Mouse (Mus musculus) liver, embryonic 13.5 days (tissue): Measurements from ENCODE around the gene Gpcpd1. TPM values are rescaled to one million over a fixed set of nuclear protein-coding genes. Genes with fewer than 3 reads are reported as not detected.
"Not testable (repeated sequence)": the region's sequence is repeated elsewhere in the genome, so short reads cannot be mapped to it uniquely, and the experiment has no call there.

Experiments
- ATAC-seq: fragments of 200-750 bp; cut with Nextera tagmentation; 2 replicates; pipeline ENCODE4 v1.8.0; 2017; ENCODE audit warnings: low read depth, mild to moderate bottlenecking, moderate number of reproducible peaks, moderate library complexity
- DNase-seq: peaks from one replicate; pipeline ENCODE4 v3.0.0; 2022
- H3K27ac ChIP-seq: fragments of 300-500 bp; sonication (generic); 2 replicates; pipeline ENCODE4 v1.5.1; 2015; ENCODE audit warnings: moderate library complexity, mild to moderate bottlenecking, inconsistent platforms
- H3K27me3 ChIP-seq: fragments of 300-500 bp; sonication (generic); 2 replicates; pipeline ENCODE4 v1.6.1; 2015; ENCODE audit warnings: mild to moderate bottlenecking, inconsistent platforms
- H3K36me3 ChIP-seq: fragments of 300-500 bp; sonication (generic); 2 replicates; pipeline ENCODE4 v1.6.1; 2015; ENCODE audit warnings: mild to moderate bottlenecking, inconsistent platforms
- H3K4me1 ChIP-seq: fragments of 300-500 bp; sonication (generic); replicated peaks from 2 replicates; pipeline ENCODE4 v1.6.1; 2015; ENCODE audit warnings: inconsistent platforms
- H3K4me2 ChIP-seq: fragments of 300-500 bp; sonication (generic); 2 replicates; pipeline ENCODE4 v1.6.1; 2015; ENCODE audit warnings: inconsistent platforms, mild to moderate bottlenecking, moderate library complexity
- H3K4me3 ChIP-seq: fragments of 300-500 bp; sonication (generic); replicated peaks from 2 replicates; pipeline ENCODE4 v1.5.1; 2015; ENCODE audit warnings: mild to moderate bottlenecking, inconsistent platforms
- H3K9ac ChIP-seq: fragments of 300-500 bp; sonication (generic); 2 replicates; pipeline ENCODE4 v1.6.1; 2015; ENCODE audit warnings: mild to moderate bottlenecking, inconsistent platforms
- H3K9me3 ChIP-seq: fragments of 300-500 bp; sonication (generic); replicated peaks from 2 replicates; pipeline ENCODE4 v1.6.1; 2016; ENCODE audit warnings: inconsistent platforms
- WGBS: fragments of 180-500 bp; shearing (Covaris S2); methylation state at CpG from one replicate; pipeline ENCODE4 v1.1.7; 2015; ENCODE audit not compliant: insufficient replicate concordance; 5-methylcytosine and 5-hydroxymethylcytosine counted together
- polyA plus RNA-seq: library from polyadenylated mRNA; unstranded; fragments of >200 nt; fragmentation: Nextera tagmentation; extraction: Ambion mirVana; gene quantifications from 2 replicates; pipeline ENCODE4 v1.2.1, GENCODE M21; 2015

Gene Gpcpd1
- polyA plus RNA-seq, 1 experiment from 2014 or later, result 64.5 TPM

GRCm38 (mm10) chr2:132603706-132604105, 16.2 kb upstream of the Gpcpd1 start:
- H3K4me3 ChIP-seq, result no peak overlapping the region
- 59% methylated on average over 2 of the region's 2 CpGs for WGBS
- DNase-seq, result no peak

GRCm38 (mm10) chr2:132601777-132602176, 14.2 kb upstream of the Gpcpd1 start:
- H3K9ac ChIP-seq, result no peak overlapping the region
- no peak overlapping the region for H3K27ac ChIP-seq
- H3K4me2 ChIP-seq, result no peak overlapping the region
- ATAC-seq, result no peak
- H3K4me1 ChIP-seq, result peaks cover 5% of the 10 kb centered on the region
- H3K36me3 ChIP-seq, result no peaks in the 10 kb centered on the region
- H3K9me3 ChIP-seq, result no peaks in the 10 kb centered on the region
- DNase-seq, result no peak
- no peak overlapping the region for H3K4me3 ChIP-seq
- no peaks in the 10 kb centered on the region for H3K27me3 ChIP-seq

More at GRCm38 (mm10) chr2:132603706-132604105, 16.2 kb upstream of the Gpcpd1 start:
- no peaks in the 10 kb centered on the region for H3K9me3 ChIP-seq
- H3K27ac ChIP-seq, result no peak overlapping the region
- no peak for ATAC-seq
- no peaks in the 10 kb centered on the region for H3K36me3 ChIP-seq
- no peak overlapping the region for H3K4me2 ChIP-seq
- H3K9ac ChIP-seq, result no peak overlapping the region
- H3K27me3 ChIP-seq, result no peaks in the 10 kb centered on the region
- peaks cover 8% of the 10 kb centered on the region; the same call in 1 of the 2 replicates for H3K4me1 ChIP-seq

GRCm38 (mm10) chr2:132600081-132600480, 12.6 kb upstream of the Gpcpd1 start:
- Histone ChIP-seq H3K27me3 (no peaks in the 10 kb centered on the region), H3K27ac (no peak overlapping the region), H3K4me1 (peaks cover 5% of the 10 kb centered on the region), H3K4me3 (no peak overlapping the region), H3K9me3 (no peaks in the 10 kb centered on the region), H3K9ac (no peak overlapping the region), H3K36me3 (no peaks in the 10 kb centered on the region), H3K4me2 (no peak overlapping the region)
- ATAC-seq (no peak), DNase-seq (no peak)
- WGBS, result 59% methylated on average over 4 of the region's 4 CpGs

GRCm38 (mm10) chr2:132599127-132599526, 11.6 kb upstream of the Gpcpd1 start:
- Histone ChIP-seq H3K4me2 (no peak overlapping the region), H3K27me3 (no peaks in the 10 kb centered on the region), H3K9ac (no peak overlapping the region), H3K4me1 (peaks cover 5% of the 10 kb centered on the region), H3K27ac (no peak overlapping the region), H3K36me3 (no peaks in the 10 kb centered on the region), H3K4me3 (no peak overlapping the region), H3K9me3 (no peaks in the 10 kb centered on the region)
- no peak for DNase-seq
- ATAC-seq, result no peak
- 75% methylated on average over 6 of the region's 6 CpGs for WGBS

GRCm38 (mm10) chr2:132597866-132598480, 10.4 kb upstream of the Gpcpd1 start:
- WGBS, result 42% methylated on average over 3 of the region's 3 CpGs
- Histone ChIP-seq H3K36me3 (no peaks in the 10 kb centered on the region), H3K27me3 (no peaks in the 10 kb centered on the region), H3K27ac (no peak overlapping the region), H3K9ac (no peak overlapping the region), H3K9me3 (no peaks in the 10 kb centered on the region), H3K4me1 (peaks cover 5% of the 10 kb centered on the region), H3K4me2 (no peak overlapping the region), H3K4me3 (no peak overlapping the region)
- ATAC-seq, result no peak
- no peak for DNase-seq

- no peaks in the 10 kb centered on the region for H3K9me3 ChIP-seq
- no peaks in the 10 kb centered on the region for H3K27me3 ChIP-seq
- peaks cover 8% of the 10 kb centered on the region for H3K4me1 ChIP-seq
- DNase-seq, result no peak
- H3K4me2 ChIP-seq, result no peak overlapping the region
- ATAC-seq, result no peak
- no peaks in the 10 kb centered on the region for H3K36me3 ChIP-seq
- 15% methylated on average over 8 of the region's 8 CpGs for WGBS
- no peak overlapping the region for H3K27ac ChIP-seq
- H3K4me3 ChIP-seq, result no peak overlapping the region
- H3K9ac ChIP-seq, result no peak overlapping the region
Measured at GRCm38 (mm10) chr2:132597226-132597625, 9.7 kb upstream of the Gpcpd1 start.

GRCm38 (mm10) chr2:132595601-132596235, 8.2 kb upstream of the Gpcpd1 start:
- ATAC-seq (no peak), DNase-seq (no peak)
- no peak overlapping the region for H3K27ac ChIP-seq
- no peak overlapping the region for H3K4me2 ChIP-seq
- no peaks in the 10 kb centered on the region for H3K9me3 ChIP-seq
- no peak overlapping the region for H3K9ac ChIP-seq
- no peak overlapping the region for H3K4me3 ChIP-seq
- 64% methylated on average over 11 of the region's 11 CpGs for WGBS
- H3K27me3 ChIP-seq, result no peaks in the 10 kb centered on the region
- peaks cover 12% of the 10 kb centered on the region for H3K4me1 ChIP-seq
- H3K36me3 ChIP-seq, result no peaks in the 10 kb centered on the region

- Histone ChIP-seq H3K4me2 (no peak overlapping the region), H3K9me3 (no peaks in the 10 kb centered on the region), H3K27ac (no peak overlapping the region), H3K9ac (no peak overlapping the region), H3K27me3 (no peaks in the 10 kb centered on the region), H3K36me3 (no peaks in the 10 kb centered on the region), H3K4me3 (no peak overlapping the region), H3K4me1 (peaks cover 12% of the 10 kb centered on the region)
- ATAC-seq, result no peak
- 60% methylated on average over 3 of the region's 3 CpGs for WGBS
- DNase-seq, result no peak
Measured at GRCm38 (mm10) chr2:132592126-132592525, 4.6 kb upstream of the Gpcpd1 start.

GRCm38 (mm10) chr2:132591579-132591978, 4.0 kb upstream of the Gpcpd1 start:
- DNase-seq, H3K27me3 ChIP-seq, H3K36me3 ChIP-seq, H3K27ac ChIP-seq, ATAC-seq, H3K9ac ChIP-seq, H3K4me3 ChIP-seq, H3K4me2 ChIP-seq, H3K9me3 ChIP-seq: not testable (repeated sequence)
- H3K4me1 ChIP-seq, result peaks cover 12% of the 10 kb centered on the region
- 51% methylated on average over 3 of the region's 3 CpGs for WGBS

GRCm38 (mm10) chr2:132589906-132590538, 2.5 kb upstream of the Gpcpd1 start:
- no peak overlapping the region for H3K4me2 ChIP-seq
- WGBS, result 53% methylated on average over 6 of the region's 6 CpGs
- no peaks in the 10 kb centered on the region for H3K27me3 ChIP-seq
- no peaks in the 10 kb centered on the region for H3K9me3 ChIP-seq
- no peak overlapping the region for H3K4me3 ChIP-seq
- ATAC-seq, result no peak
- H3K4me1 ChIP-seq, result peaks cover 12% of the 10 kb centered on the region
- H3K27ac ChIP-seq, result no peak overlapping the region
- no peak for DNase-seq
- no peak overlapping the region for H3K9ac ChIP-seq
- no peaks in the 10 kb centered on the region for H3K36me3 ChIP-seq

GRCm38 (mm10) chr2:132586006-132586405, 1.5 kb downstream of the Gpcpd1 start:
- Histone ChIP-seq H3K4me3 (no peak overlapping the region), H3K27ac (no peak overlapping the region), H3K4me1 (peaks cover 12% of the 10 kb centered on the region), H3K36me3 (no peaks in the 10 kb centered on the region), H3K4me2 (no peak overlapping the region), H3K27me3 (no peaks in the 10 kb centered on the region), H3K9me3 (no peaks in the 10 kb centered on the region), H3K9ac (no peak overlapping the region)
- 46% methylated on average over 3 of the region's 3 CpGs for WGBS
- DNase-seq, result no peak
- no peak for ATAC-seq

- WGBS, result 69% methylated on average over 1 of the region's 1 CpGs
- DNase-seq, result no peak
- H3K9me3 ChIP-seq, result no peaks in the 10 kb centered on the region
- H3K27ac ChIP-seq, result no peak overlapping the region
- H3K4me3 ChIP-seq, result no peak overlapping the region
- no peaks in the 10 kb centered on the region for H3K27me3 ChIP-seq
- H3K4me2 ChIP-seq, result no peak overlapping the region
- H3K4me1 ChIP-seq, result peaks cover 7% of the 10 kb centered on the region
- no peak for ATAC-seq
- no peak overlapping the region for H3K9ac ChIP-seq
- no peaks in the 10 kb centered on the region for H3K36me3 ChIP-seq
Measured at GRCm38 (mm10) chr2:132584191-132584590, 3.3 kb downstream of the Gpcpd1 start.
